Mouse (Mus musculus) cerebellum, adult 9-10 months (tissue): Measurements from ENCODE around the gene Acaa1a.
A peak's percentile ranks its signal among the peaks of the same experiment; 100 is the strongest.

Experiments
- DNase-seq: peaks from one replicate; pipeline ENCODE4 v3.0.0; 2022

Gene Acaa1a

GRCm38 (mm10) chr9:119339558-119340211 lies at the start of gene Acaa1a:
Gene Acaa1a, plus strand, starts transcription at chr9:119339676.
- DNase-seq = peak; percentile 71

- no peak for DNase-seq
Measured at GRCm38 (mm10) chr9:119290791-119291190, 48.7 kb upstream of the Acaa1a start.

- DNase-seq = no peak
Measured at GRCm38 (mm10) chr9:119297696-119298095, 41.8 kb upstream of the Acaa1a start.

DNA sequence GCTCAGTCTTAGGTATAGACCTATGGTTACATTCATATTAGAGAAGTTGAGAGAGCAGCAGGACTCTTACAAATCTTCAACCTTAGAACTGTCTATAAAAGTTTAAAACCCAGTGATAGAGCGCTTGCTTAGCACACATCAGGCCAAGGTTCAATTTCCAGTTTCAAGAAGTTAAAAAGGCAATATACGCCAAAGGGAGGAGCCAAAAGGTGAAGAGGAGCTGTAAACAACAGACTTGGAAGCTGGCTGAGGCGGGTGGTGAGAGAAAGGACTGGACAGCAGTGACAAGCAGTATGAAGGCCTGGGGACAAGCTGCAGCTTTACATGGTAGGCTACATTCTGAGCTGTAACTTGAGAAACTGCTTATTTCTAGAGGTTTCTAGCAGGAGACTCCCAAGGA lies 40.9 kb upstream of the Acaa1a start:
- no peak for DNase-seq

DNA sequence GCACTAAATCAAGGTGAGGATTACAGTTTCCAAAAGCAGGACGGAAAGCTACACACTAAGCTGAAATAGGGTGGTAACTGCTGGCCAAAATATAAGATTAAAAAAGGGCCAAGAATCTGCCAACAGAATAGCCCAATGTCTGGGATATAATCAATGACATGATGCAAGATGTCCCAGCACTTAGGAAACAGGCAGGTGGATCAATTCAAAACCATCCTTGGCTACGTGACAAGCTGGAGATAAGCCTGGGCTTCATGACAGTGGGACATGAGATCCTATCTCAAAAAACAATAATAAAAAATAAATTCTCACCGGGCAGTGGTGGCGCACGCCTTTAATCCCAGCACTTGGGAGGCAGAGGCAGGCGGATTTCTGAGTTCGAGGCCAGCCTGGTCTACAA lies 33.6 kb upstream of the Acaa1a start:
- no peak for DNase-seq

DNA sequence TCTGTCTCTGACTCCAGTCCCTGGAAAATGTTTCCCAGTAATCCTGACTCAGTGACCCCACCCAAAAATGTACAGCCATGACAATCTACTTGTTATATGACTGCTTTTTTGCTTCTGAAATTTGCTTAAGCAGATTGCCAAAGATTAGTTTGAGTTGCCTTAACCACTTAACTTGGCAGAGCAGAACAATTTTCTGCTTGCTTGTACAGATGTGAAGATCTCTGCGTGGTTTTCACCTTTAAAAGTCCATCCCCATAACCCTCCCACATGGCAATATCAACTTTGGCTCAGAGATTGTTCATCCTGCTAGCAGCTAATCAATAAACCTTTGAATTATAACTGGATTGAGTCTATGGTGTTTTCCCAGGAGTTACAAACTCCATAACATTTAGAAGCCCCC lies 30.4 kb upstream of the Acaa1a start:
- no peak for DNase-seq

GRCm38 (mm10) chr9:119313096-119313495 lies 26.4 kb upstream of the Acaa1a start:
- DNase-seq = peak; percentile 29

DNA sequence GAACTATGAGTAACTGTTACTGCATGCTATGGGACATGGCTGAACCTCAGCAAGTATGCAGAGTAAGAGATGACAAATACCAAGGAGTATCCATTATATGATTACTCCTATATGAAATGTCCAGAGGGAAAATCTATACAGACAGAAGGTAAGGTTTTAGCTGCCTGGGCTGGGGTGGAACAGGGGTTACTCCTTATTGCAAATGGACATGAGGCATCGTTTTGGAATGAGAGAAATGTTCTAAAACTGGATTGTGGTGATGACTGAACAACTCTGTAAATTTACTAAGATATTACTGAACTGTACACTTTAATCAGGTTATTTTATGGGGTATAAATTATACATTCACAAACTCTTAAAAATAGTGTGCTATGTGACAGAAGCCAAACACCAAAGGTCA lies 20.6 kb upstream of the Acaa1a start:
- DNase-seq = no peak

DNA sequence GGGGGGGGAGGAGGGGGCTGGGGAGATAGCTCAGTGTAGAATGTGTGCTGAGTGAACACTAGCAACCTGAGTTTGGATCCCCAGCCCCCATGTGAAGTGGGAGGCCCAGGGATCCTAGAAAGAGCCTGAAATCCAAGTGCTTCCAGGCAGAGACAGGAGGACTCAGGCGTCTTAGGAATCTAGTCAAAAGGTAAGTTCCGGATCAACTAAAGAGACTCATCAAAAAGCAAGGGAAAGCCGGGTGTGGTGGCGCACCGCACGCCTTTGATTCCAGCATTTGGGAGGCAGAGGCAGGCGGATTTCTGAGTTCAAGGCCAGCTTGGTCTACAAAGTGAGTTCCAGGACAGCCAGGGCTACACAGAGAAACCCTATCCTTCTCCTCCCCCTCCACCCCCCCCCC lies 19.0 kb upstream of the Acaa1a start:
- DNase-seq = peak; percentile 41

DNA sequence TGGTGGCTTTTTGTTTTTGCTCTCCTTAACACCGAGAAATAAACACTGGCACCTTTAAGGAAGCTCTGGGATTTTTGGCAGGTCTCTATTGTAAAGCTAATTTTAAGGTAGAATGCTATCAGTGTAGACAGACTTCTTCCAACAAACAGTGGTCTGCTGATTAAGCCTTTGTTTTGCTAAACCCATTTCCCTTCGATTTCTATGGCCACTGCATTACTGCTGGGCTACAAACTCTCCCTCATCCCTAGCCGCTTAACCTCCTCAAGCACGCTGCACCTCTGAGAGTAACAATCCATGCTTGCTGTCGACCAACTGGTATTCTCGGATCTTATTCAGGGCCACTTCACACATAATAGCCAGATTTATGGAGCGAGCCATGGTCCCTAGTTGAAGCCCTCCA lies 18.5 kb upstream of the Acaa1a start:
- peak; percentile 37 for DNase-seq

DNA sequence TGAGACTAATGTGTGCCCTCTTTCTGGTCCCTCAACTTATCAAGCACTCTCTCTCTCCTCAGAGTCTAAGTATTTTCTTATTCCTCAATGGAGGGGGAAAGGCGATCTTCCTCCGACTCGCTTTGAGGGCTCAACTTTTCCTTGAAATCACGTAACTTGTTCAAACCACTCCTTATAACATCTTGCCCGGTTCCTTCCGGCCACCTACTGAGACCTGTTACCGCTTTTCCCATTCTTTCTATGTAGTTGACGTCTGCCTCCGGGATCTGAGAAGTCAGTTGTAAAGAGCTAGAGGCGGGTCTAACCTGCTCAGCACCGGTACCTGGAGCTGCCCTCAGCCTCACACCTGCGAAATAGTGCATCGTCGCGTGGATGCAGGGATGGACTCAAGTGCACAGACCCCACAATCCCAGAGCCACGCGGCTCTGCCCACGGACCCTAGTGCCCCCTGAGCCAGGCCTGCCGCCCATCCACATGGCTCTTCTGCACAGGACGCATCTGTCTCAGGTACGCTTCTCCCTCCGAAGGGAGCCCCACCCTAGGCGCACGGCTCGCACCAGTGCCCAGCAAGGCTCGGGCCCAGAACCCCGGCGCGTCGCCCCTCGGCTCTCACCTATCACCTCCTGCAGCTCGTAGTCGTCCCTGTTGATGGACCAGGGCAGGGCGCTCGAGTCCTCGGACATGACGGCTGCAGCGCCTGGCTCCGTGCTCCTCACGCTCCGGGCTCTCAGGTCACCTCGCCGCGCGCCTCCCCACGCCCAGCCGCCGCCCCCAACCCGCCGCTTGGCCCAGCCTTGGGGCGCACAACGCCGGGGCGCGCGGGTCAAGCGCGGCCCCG lies 17.9 kb upstream of the Acaa1a start:
- DNase-seq = peak; percentile 76

- peak; percentile 100 for DNase-seq
Measured at GRCm38 (mm10) chr9:119322289-119323259, 16.9 kb upstream of the Acaa1a start, which contains the start of gene Oxsr1. Gene Oxsr1, minus strand, starts transcription at chr9:119322427.

DNA sequence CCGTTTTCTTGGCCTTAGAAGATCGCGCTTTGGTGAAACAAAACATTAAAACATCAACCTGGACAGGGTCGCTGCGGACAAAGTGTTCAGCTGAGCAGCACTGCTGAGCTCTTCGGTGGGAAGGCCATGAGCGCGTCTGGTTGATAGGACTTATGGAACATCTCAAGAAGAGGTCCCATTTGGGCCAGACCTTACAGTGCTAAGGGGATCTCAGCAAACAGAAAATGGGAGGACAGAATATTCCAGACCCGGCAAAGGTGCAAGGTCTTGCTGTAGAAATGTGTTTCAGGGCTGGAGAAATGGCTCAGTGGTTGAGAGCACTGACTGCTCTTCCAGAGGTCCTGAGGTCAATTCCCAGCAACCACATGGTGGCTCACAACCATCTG lies 16.2 kb upstream of the Acaa1a start:
- DNase-seq = no peak

- no peak for DNase-seq
Measured at GRCm38 (mm10) chr9:119324130-119324529, 15.3 kb upstream of the Acaa1a start.

DNA sequence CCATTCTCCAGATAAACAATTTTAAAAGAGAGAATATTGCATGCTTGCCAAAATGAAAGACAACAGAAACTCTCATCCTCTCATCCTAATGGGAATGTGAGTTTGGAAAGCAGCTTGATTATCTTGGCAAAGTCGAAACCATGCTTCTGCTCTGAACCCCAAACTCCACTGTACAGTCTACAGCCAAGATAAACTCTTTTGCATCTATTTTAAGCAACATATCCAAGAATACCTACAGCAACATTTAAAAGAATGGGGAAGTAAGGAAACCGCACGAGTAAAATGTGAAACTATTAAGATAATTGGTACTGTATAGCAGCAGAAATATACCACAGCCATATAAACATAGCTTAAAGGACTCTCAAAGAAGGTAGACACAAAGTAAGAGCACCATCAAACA lies 11.0 kb upstream of the Acaa1a start:
- DNase-seq = no peak

- no peak for DNase-seq
Measured at GRCm38 (mm10) chr9:119330186-119330963, 9.1 kb upstream of the Acaa1a start.

- DNase-seq = no peak
Measured at GRCm38 (mm10) chr9:119334324-119334723, 5.2 kb upstream of the Acaa1a start.

- DNase-seq = no peak
Measured at GRCm38 (mm10) chr9:119334834-119335233, 4.6 kb upstream of the Acaa1a start.

- peak; percentile 58 for DNase-seq
Measured at GRCm38 (mm10) chr9:119335571-119335970, 3.9 kb upstream of the Acaa1a start.

- no peak for DNase-seq
Measured at GRCm38 (mm10) chr9:119337842-119338241, 1.6 kb upstream of the Acaa1a start.

DNA sequence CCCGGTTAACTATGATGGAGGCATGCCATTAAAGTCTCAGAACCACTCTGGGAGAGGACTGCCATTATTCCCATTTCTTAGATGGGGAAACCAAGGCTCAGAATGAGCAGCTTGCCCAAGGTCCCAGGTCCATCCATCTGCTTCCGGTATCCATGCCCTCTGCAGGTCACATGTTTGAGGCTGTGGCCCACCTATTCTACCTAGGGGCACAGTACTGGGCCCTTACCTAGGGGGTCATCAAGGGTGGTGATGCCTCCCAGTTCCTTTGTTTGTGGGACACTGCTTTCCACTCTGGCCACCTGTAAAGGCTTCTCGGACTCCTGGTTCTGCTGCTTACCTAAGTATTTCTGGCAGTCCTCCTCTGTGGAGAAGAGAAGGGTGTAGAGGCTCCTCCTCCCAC lies 1.1 kb upstream of the Acaa1a start:
- DNase-seq = no peak

GRCm38 (mm10) chr9:119339106-119339505 lies 370 bp upstream of the Acaa1a start:
- DNase-seq = peak; percentile 45
